Mouse (Mus musculus): ENCODE results near the gene Olfr513. TPM values are rescaled to one million over a fixed set of nuclear protein-coding genes. Genes with fewer than 3 reads are reported as not detected.

Olfr513 gene
- total RNA-seq (2014; rRNA removed) (not detected in 2 replicates), polyA plus RNA-seq (2012; rRNA removed) (not detected in 2 replicates)

DNA sequence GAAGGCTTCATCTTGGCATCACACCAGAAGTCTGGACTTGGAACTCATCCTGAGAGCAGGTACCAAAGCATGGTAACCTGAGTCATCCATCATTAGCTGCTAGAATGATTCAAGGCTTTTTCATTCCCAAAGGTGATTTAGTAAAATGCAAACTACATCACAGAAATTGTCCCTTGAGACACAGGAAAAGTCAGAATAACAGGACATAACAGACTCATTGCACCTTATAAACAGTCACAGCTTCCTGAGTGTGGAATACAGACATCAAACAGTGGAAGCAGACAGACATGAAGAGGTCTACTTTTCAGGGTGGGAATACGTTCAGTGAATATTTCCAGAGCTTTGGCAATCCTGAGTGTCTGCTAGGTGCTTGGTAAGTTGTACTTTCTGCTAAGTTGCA, at the start of gene Olfr513:
TSS of gene Olfr513 (plus strand) at position 301 of the 400 bp plus-strand sequence.
- 43% methylated on average over 1 of the region's 1 CpGs for WGBS
- Histone ChIP-seq H3K4me1 (ENCODE audit: control insufficient read depth, insufficient read depth, low read length) (no peaks in the 10 kb centered on the region), H3K79me2 (ENCODE audit: control insufficient read depth, insufficient read depth, low read length) (no peaks in the 10 kb centered on the region), H3K27ac (replicated peaks; ENCODE audit: insufficient read depth, low read depth, low read length) (no peak within 1 kb of the TSS), H3K4me3 (ENCODE audit: insufficient read depth, low read depth, low read length) (no peak within 1 kb of the TSS), H3K36me3 (ENCODE audit: control insufficient read depth, insufficient read depth, low read length) (no peaks in the 10 kb centered on the region), H3K9ac (ENCODE audit: low read depth, low read length) (no peak within 1 kb of the TSS), H3K27me3 (ENCODE audit: control insufficient read depth, insufficient read depth, low read length) (no peaks in the 10 kb centered on the region)
- TF ChIP-seq POLR2A (IDR thresholded peaks at IDR 0.05; ENCODE audit: extremely low read depth, insufficient read depth, low read length) (no peak), CTCF (IDR thresholded peaks at IDR 0.05; ENCODE audit: low read depth, low read length) (no peak)
- no peak for DNase-seq (ENCODE audit: extremely low read depth, low read depth, low spot score)

DNA sequence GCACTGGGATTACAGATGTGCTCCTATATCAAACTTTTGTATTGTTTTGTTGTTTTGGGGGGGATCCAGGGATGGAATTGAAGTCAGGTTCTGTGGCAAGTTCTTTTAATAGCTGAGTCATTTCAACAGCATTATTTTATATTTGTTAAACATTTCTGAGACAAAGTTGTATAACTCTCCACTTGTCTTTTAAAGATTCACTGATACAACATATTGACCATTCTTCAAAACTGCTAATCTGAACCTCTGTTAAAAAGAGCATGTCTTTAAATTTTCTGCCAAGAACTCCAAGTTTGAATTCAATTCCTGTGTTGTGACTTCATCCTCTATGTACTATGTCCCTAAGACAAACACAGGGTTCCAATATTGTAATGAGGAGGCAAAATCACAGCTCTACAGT, 37.8 kb upstream of the Olfr513 start, which contains the start of gene Olfr512:
TSS of gene Olfr512 (plus strand) at position 301 of the 400 bp plus-strand sequence.
- Histone ChIP-seq H3K79me2 (ENCODE audit: control insufficient read depth, insufficient read depth, low read length) (no peaks in the 10 kb centered on the region), H3K9ac (ENCODE audit: low read depth, low read length) (no peak within 1 kb of the TSS), H3K4me3 (ENCODE audit: insufficient read depth, low read depth, low read length) (no peak within 1 kb of the TSS), H3K36me3 (ENCODE audit: control insufficient read depth, insufficient read depth, low read length) (no peaks in the 10 kb centered on the region), H3K27ac (replicated peaks; ENCODE audit: insufficient read depth, low read depth, low read length) (no peak within 1 kb of the TSS), H3K27me3 (ENCODE audit: control insufficient read depth, insufficient read depth, low read length) (no peaks in the 10 kb centered on the region), H3K4me1 (ENCODE audit: control insufficient read depth, insufficient read depth, low read length) (no peaks in the 10 kb centered on the region)
- DNase-seq (ENCODE audit: extremely low read depth, low read depth, low spot score), result no peak
- TF ChIP-seq POLR2A (IDR thresholded peaks at IDR 0.05; ENCODE audit: extremely low read depth, insufficient read depth, low read length), result no peak
- no peak for TF ChIP-seq CTCF (IDR thresholded peaks at IDR 0.05; ENCODE audit: low read depth, low read length)

DNA sequence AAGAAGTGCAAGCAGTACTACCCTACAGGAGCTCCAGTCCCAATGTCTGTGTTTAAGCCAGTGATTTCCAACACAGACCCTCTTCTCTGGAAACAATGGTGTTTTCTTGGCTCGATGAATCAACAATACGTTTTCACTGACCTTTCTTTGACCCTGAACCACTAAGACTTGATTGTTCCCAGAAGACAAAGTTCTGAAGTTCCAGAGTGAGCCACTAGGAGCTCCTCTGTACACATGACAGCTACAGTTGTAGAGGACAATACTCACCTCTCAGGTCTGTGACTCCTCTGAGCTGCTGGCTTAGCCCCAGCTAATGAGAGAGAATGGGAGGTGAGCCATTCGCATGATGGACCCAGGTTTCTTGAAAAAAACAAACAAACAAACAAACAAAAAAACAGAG, 9.6 kb downstream of the Olfr513 start:
- H3K27ac ChIP-seq (replicated peaks; ENCODE audit: insufficient read depth, low read depth, low read length), result no peak overlapping the region
- no peaks in the 10 kb centered on the region for H3K36me3 ChIP-seq (ENCODE audit: control insufficient read depth, insufficient read depth, low read length)
- no peak overlapping the region for H3K4me3 ChIP-seq (ENCODE audit: insufficient read depth, low read depth, low read length)
- H3K79me2 ChIP-seq (ENCODE audit: control insufficient read depth, insufficient read depth, low read length), result no peaks in the 10 kb centered on the region
- H3K4me1 ChIP-seq (ENCODE audit: control insufficient read depth, insufficient read depth, low read length), result no peaks in the 10 kb centered on the region
- TF ChIP-seq CTCF (IDR thresholded peaks at IDR 0.05; ENCODE audit: low read depth, low read length) (no peak), POLR2A (IDR thresholded peaks at IDR 0.05; ENCODE audit: extremely low read depth, insufficient read depth, low read length) (no peak)
- H3K9ac ChIP-seq (ENCODE audit: low read depth, low read length), result no peak overlapping the region
- no peak for DNase-seq (ENCODE audit: extremely low read depth, low read depth, low spot score)
- no peaks in the 10 kb centered on the region for H3K27me3 ChIP-seq (ENCODE audit: control insufficient read depth, insufficient read depth, low read length)
- WGBS, result 23% methylated on average over 3 of the region's 3 CpGs

DNA sequence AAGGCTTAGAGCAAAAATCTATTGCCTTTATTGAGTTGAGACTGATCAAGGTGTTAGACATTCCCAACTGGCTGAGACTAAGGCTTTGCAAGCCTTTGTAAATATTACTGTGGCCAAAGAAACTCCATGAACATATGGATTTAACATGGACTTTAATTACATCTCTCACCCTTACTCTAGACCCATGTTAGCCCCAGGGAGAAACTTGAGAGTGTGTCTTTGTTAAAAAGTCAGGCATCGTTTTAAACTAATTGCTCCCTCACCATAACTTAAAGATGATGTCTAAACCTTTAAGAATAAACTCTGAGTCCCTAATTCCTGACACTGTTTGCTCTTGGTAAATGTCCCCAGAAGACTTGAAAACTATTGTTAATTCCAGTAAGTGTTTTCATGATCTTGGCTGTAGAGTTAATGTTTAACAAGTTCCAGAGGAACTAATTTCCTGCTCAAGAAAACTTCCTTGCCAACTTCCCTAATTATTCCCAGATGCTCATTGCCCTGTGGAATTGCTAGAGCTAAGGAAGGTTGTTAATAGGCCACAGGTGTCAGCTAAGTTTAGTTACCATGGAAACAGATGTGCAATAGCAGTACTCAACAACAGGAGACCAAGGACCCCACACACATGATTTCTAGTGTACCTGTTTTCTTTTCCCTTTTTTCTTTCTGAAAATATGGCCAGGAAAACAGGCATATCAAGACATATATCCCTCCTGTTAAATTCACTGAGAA, 46.6 kb downstream of the Olfr513 start:
- no peak overlapping the region for H3K27ac ChIP-seq (replicated peaks; ENCODE audit: insufficient read depth, low read depth, low read length)
- H3K4me3 ChIP-seq (ENCODE audit: insufficient read depth, low read depth, low read length), result no peak overlapping the region
- H3K4me1 ChIP-seq (ENCODE audit: control insufficient read depth, insufficient read depth, low read length), result no peaks in the 10 kb centered on the region
- no peak for TF ChIP-seq CTCF (IDR thresholded peaks at IDR 0.05; ENCODE audit: low read depth, low read length)
- TF ChIP-seq POLR2A (IDR thresholded peaks at IDR 0.05; ENCODE audit: extremely low read depth, insufficient read depth, low read length), result no peak
- 48% methylated on average over 1 of the region's 1 CpGs for WGBS
- DNase-seq (ENCODE audit: extremely low read depth, low read depth, low spot score), result no peak
- H3K36me3 ChIP-seq (ENCODE audit: control insufficient read depth, insufficient read depth, low read length), result no peaks in the 10 kb centered on the region
- no peaks in the 10 kb centered on the region for H3K27me3 ChIP-seq (ENCODE audit: control insufficient read depth, insufficient read depth, low read length)
- H3K9ac ChIP-seq (ENCODE audit: low read depth, low read length), result no peak overlapping the region
- no peaks in the 10 kb centered on the region for H3K79me2 ChIP-seq (ENCODE audit: control insufficient read depth, insufficient read depth, low read length)

Other genes with a start within 250 kb of the Olfr513 start
- not detected in 2 replicates for gene Olfr502, start 225.9 kb upstream of the Olfr513 start, total RNA-seq (2014; rRNA removed)
- gene Olfr502, start 225.9 kb upstream of the Olfr513 start, polyA plus RNA-seq (2012; rRNA removed), result not detected in 2 replicates
- gene Olfr503, start 206.4 kb upstream of the Olfr513 start, total RNA-seq (2014; rRNA removed), result not detected in 2 replicates
- gene Olfr503, start 206.4 kb upstream of the Olfr513 start, polyA plus RNA-seq (2012; rRNA removed), result not detected in 2 replicates
- not detected in 2 replicates for gene Olfr504, start 185.2 kb upstream of the Olfr513 start, total RNA-seq (2014; rRNA removed)
- not detected in 2 replicates for gene Olfr504, start 185.2 kb upstream of the Olfr513 start, polyA plus RNA-seq (2012; rRNA removed)
- gene Olfr506, start 140.2 kb upstream of the Olfr513 start, total RNA-seq (2014; rRNA removed), result not detected in 2 replicates
- gene Olfr506, start 140.2 kb upstream of the Olfr513 start, polyA plus RNA-seq (2012; rRNA removed), result not detected in 2 replicates
- not detected in 2 replicates for gene Olfr507, start 129.2 kb upstream of the Olfr513 start, total RNA-seq (2014; rRNA removed)
- not detected in 2 replicates for gene Olfr507, start 129.2 kb upstream of the Olfr513 start, polyA plus RNA-seq (2012; rRNA removed)
- gene Olfr508, start 121.0 kb upstream of the Olfr513 start, total RNA-seq (2014; rRNA removed), result not detected in 2 replicates
- gene Olfr508, start 121.0 kb upstream of the Olfr513 start, polyA plus RNA-seq (2012; rRNA removed), result not detected in 2 replicates
- gene Olfr509, start 99.1 kb upstream of the Olfr513 start, total RNA-seq (2014; rRNA removed), result not detected in 2 replicates
- gene Olfr509, start 99.1 kb upstream of the Olfr513 start, polyA plus RNA-seq (2012; rRNA removed), result not detected in 2 replicates
- not detected in 2 replicates for gene Olfr510, start 84.6 kb upstream of the Olfr513 start, total RNA-seq (2014; rRNA removed)
- gene Olfr510, start 84.6 kb upstream of the Olfr513 start, polyA plus RNA-seq (2012; rRNA removed), result not detected in 2 replicates
- gene Olfr512, start 37.7 kb upstream of the Olfr513 start, total RNA-seq (2014; rRNA removed), result not detected in 2 replicates
- not detected in 2 replicates for gene Olfr512, start 37.7 kb upstream of the Olfr513 start, polyA plus RNA-seq (2012; rRNA removed)
- gene Olfr514, start 75.0 kb downstream of the Olfr513 start, total RNA-seq (2014; rRNA removed), result not detected in 2 replicates
- not detected in 2 replicates for gene Olfr514, start 75.0 kb downstream of the Olfr513 start, polyA plus RNA-seq (2012; rRNA removed)
- gene Olfr516, start 99.6 kb downstream of the Olfr513 start, total RNA-seq (2014; rRNA removed), result not detected in 2 replicates
- not detected in 2 replicates for gene Olfr516, start 99.6 kb downstream of the Olfr513 start, polyA plus RNA-seq (2012; rRNA removed)
- gene Olfr517, start 121.4 kb downstream of the Olfr513 start, total RNA-seq (2014; rRNA removed), result not detected in 2 replicates
- not detected in 2 replicates for gene Olfr517, start 121.4 kb downstream of the Olfr513 start, polyA plus RNA-seq (2012; rRNA removed)
- gene Olfr518, start 134.0 kb downstream of the Olfr513 start, total RNA-seq (2014; rRNA removed), result not detected in 2 replicates
- not detected in 2 replicates for gene Olfr518, start 134.0 kb downstream of the Olfr513 start, polyA plus RNA-seq (2012; rRNA removed)
- not detected in 2 replicates for gene Olfr519, start 143.4 kb downstream of the Olfr513 start, total RNA-seq (2014; rRNA removed)
- not detected in 2 replicates for gene Olfr519, start 143.4 kb downstream of the Olfr513 start, polyA plus RNA-seq (2012; rRNA removed)
- under 0.01 and 0.09 TPM in 2 replicates for gene Nlrp10, start 179.2 kb downstream of the Olfr513 start, total RNA-seq (2014; rRNA removed)
- gene Nlrp10, start 179.2 kb downstream of the Olfr513 start, polyA plus RNA-seq (2012; rRNA removed), result not detected in 2 replicates
- 20.6 and 31.7 TPM in 2 replicates for gene Eif3f, start 183.4 kb downstream of the Olfr513 start, total RNA-seq (2014; rRNA removed)
- 47.2 and 48.1 TPM in 2 replicates for gene Eif3f, start 183.4 kb downstream of the Olfr513 start, polyA plus RNA-seq (2012; rRNA removed)
- under 0.01 and 0.07 TPM in 2 replicates for gene Tub, start 199.4 kb downstream of the Olfr513 start, total RNA-seq (2014; rRNA removed)
- gene Tub, start 199.4 kb downstream of the Olfr513 start, polyA plus RNA-seq (2012; rRNA removed), result not detected in 2 replicates